Mouse (Mus musculus) left cerebral cortex, postnatal 10 days (tissue): Measurements from ENCODE around the gene Gm10037. TPM values are rescaled to one million over a fixed set of nuclear protein-coding genes. Genes with fewer than 3 reads are reported as not detected.
"Not testable (repeated sequence)": the region's sequence is repeated elsewhere in the genome, so short reads cannot be mapped to it uniquely, and the experiment has no call there.

Experiments
- DNase-seq, 2 experiments: peaks; one replicate each; pipeline ENCODE4 v3.0.0; 2021 to 2022; ENCODE audit warnings: low spot score in 2 of 2, mixed read lengths in 1 of 2; ENCODE audit errors: extremely low spot score in 1 of 2
- intact Hi-C: fragments of 180-260 bp; cut with DNase I; formaldehyde crosslinking; loops from one replicate; pipeline ENCODE4 v1.15.1; 2025
- total RNA-seq, 2 experiments: library from RNA; stranded (reverse); gene quantifications; 2 replicates each; pipeline ENCODE4 v1.2.3; 2021

Gm10037 gene
- total RNA-seq, 2 experiments from 2014 or later: 7.4 to 7.8 TPM

DNA sequence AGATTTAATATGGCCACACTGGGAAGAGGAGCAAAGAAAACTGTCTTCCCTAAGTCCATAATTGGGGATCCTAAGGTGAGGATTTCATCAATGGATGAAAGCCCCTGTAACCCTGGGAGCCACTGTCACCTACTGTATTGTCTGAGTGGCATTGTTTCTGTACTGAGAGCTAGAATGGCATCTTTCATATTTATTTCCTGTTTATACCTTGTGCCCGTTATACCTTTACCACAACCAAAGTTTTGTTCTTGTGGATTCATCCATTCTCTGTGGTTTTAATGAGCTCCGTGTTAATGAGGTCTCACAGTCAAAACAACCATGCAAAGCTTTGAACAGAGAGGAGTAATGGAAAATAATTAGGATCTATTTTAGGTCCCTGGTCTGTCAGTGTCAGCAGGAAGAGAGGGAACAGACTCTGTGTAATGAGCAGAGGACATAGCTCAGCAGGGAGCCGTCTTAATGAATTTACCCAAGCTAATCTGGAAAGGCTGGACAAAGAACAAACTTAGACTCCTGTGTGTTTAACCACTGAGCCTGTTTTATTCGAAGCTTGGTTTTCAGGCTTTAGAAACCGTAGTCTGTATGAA, 34.0 kb downstream of the Gm10037 start:
- no peak for DNase-seq
- intact Hi-C loops: no loop called here

DNA sequence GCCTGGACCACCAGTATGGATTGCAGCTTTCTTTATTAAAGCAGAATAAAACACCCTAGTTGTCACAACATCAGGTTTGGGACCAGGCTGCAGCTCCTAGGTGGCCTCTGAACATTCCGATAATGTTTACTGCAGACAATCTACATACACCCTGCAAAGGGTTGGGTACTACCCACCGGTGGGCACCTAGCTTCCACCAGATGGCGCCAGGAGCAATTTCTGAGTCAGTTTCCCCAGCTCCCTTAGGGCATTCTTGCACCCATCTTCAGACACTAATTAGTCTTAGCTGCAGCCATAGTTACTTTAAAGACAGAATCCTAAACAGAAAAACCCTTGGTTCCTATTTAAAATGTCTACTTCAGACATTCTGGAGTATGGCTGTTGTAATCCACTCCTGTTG, 37.0 kb downstream of the Gm10037 start:
- intact Hi-C loops: no loop called here
- peak in 1 of 2 experiments; percentile 29 for DNase-seq

DNA sequence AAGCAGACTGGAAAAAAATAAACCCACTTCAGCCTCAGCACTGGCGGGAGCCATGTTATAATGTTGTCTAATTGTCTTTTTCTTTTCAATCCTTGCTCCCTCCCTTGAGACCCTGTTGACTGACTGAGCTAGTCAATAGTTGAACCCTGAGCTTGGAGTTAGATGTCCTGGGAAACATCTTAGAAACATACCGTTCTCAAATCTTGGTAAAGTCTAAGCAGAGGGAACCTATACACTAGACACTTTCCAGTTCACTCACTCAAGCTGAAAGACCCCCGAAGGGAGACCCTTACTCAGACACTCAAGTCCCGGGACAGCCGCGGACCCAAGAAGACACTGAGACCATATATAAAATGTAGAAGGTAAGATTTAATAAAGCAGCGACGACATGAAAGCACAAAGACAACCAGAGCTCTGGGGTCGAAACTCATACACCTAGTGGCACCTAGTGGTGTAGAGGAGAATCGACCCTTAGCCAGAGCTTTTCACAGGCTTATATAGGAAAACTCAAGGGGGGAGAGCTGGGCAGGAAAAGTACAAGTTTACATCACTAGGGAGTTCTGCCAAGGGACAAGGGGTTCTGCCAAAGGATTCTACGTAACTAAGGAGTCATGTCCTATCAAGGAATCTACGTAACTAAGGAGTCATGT, 45.3 kb downstream of the Gm10037 start:
- DNase-seq, intact Hi-C loops: not testable (repeated sequence)

DNA sequence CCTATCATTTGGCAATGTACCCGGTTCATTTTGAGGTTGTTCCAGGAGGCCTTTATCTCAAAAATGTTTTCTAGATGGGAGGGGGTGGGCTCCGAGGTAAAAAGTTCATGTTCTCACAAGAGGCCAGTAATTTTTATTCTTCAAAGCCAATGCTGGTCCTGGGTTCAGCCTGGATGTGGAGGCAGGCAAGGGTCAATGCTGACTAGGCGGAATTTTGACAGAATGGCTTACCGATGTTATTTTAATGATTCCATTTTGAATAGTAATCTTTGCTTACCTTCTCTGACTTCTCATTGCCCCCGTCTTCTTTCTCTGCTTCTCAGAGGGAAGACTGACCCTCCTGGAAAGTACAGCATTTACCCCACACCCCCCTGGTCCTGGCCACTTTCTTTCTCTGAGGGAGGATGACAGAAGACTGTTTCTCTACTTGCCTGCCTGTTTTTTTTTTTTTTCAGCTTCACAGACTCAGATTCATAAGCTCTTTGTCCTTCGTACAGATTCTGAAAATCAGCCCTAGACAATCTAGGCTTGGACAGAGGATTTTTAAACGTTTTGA, 45.9 kb downstream of the Gm10037 start:
- no peak for DNase-seq
- intact Hi-C loops: no loop called here

DNA sequence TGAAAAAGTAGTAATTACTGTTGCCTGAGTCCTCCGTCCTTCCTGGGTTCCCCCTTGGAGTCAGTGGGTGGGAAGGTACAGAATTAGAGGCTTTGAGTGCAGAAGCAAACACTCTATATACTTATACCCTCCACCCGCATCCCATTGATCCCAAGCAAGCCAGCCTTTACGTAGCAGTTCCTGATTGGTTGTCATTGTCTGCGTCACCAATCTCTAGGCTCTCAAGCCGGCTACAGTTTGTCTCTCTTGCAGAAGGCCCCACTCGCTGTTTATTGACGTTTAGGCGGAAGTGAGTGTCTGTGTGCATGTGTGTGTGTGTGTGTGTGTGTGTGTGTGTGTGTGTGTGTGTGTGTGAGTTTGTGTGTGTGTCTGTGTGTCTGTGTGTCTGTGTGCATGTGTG, 53.1 kb downstream of the Gm10037 start:
- intact Hi-C loops: no loop called here
- DNase-seq: no peak

Other genes with a start within 250 kb of the Gm10037 start
- 10 to 100 TPM in 1 of 2 experiments, 1 to 10 TPM in 1; 8.9 to 10.1 TPM for gene Zfp729b, start 221.4 kb upstream of the Gm10037 start, total RNA-seq
- gene Gm49345, start 193.3 kb upstream of the Gm10037 start, total RNA-seq: 1 to 10 TPM in 1 of 2 experiments, under 1 TPM in 1; 0.71 to 1.2 TPM
- gene Zfp729a, start 193.3 kb upstream of the Gm10037 start, total RNA-seq: 1 to 10 TPM; 7.7 to 7.9 TPM
- 10 to 100 TPM; 21.0 to 21.8 TPM for gene Zfp738, start 144.0 kb upstream of the Gm10037 start, total RNA-seq
- 10 to 100 TPM; 12.7 to 16.3 TPM for gene Zfp65, start 101.9 kb upstream of the Gm10037 start, total RNA-seq
- 1 to 10 TPM; 5.8 to 6.5 TPM for gene Zfp85, start 75.9 kb upstream of the Gm10037 start, total RNA-seq
- 1 to 10 TPM; 3.7 to 4.6 TPM for gene Zfp493, start 51.4 kb upstream of the Gm10037 start, total RNA-seq
- gene Zfp273, start 17.4 kb upstream of the Gm10037 start, total RNA-seq: 1 to 10 TPM; 7.4 to 8.4 TPM
- not detected for gene BC048507, start 32.2 kb downstream of the Gm10037 start, total RNA-seq